Mouse (Mus musculus) heart, embryonic 12.5 days (tissue): ENCODE measurements at regions not wholly inside any gene's neighbourhood (a gene's known extent, or its start where the extent isn't known, plus 50 kb on each side); places are given as distances from the start of the nearest gene placed in this dataset.

ENCODE experiments used
- ATAC-seq: fragments of 200-750 bp; cut with Nextera tagmentation; 2 replicates; pipeline ENCODE4 v1.8.0; 2017; ENCODE audit warnings: moderate TSS enrichment, moderate library complexity; ENCODE audit not compliant: insufficient number of reproducible peaks, low FRiP score
- H3K27ac ChIP-seq: fragments of 300-500 bp; sonication (generic); 2 replicates; pipeline ENCODE4 v1.5.1; 2016; ENCODE audit warnings: mild to moderate bottlenecking, moderate library complexity; ENCODE audit not compliant: poor library complexity, severe bottlenecking
- H3K27me3 ChIP-seq: fragments of 300-500 bp; sonication (generic); replicated peaks from 2 replicates; pipeline ENCODE4 v1.6.1; 2016; ENCODE audit warnings: mild to moderate bottlenecking, moderate library complexity
- H3K36me3 ChIP-seq: fragments of 300-500 bp; sonication (generic); 2 replicates; pipeline ENCODE4 v1.6.1; 2016; ENCODE audit warnings: mild to moderate bottlenecking, moderate library complexity
- H3K4me1 ChIP-seq: fragments of 300-500 bp; sonication (generic); replicated peaks from 2 replicates; pipeline ENCODE4 v1.6.1; 2016; ENCODE audit warnings: mild to moderate bottlenecking
- H3K4me2 ChIP-seq: fragments of 300-500 bp; sonication (generic); 2 replicates; pipeline ENCODE4 v1.6.1; 2016; ENCODE audit warnings: mild to moderate bottlenecking, moderate library complexity
- H3K4me3 ChIP-seq: fragments of 300-500 bp; sonication (generic); 2 replicates; pipeline ENCODE4 v1.5.1; 2016; ENCODE audit warnings: mild to moderate bottlenecking
- H3K9ac ChIP-seq: fragments of 300-500 bp; sonication (generic); 2 replicates; pipeline ENCODE4 v1.6.1; 2016; ENCODE audit warnings: mild to moderate bottlenecking, moderate library complexity
- H3K9me3 ChIP-seq: fragments of 300-500 bp; sonication (generic); replicated peaks from 2 replicates; pipeline ENCODE4 v1.6.1; 2016; ENCODE audit warnings: mild to moderate bottlenecking, moderate library complexity
- WGBS: fragments of 180-500 bp; shearing (Covaris S2); methylation state at CpG from one replicate; pipeline ENCODE4 v1.1.7; 2016; 5-methylcytosine and 5-hydroxymethylcytosine counted together

DNA sequence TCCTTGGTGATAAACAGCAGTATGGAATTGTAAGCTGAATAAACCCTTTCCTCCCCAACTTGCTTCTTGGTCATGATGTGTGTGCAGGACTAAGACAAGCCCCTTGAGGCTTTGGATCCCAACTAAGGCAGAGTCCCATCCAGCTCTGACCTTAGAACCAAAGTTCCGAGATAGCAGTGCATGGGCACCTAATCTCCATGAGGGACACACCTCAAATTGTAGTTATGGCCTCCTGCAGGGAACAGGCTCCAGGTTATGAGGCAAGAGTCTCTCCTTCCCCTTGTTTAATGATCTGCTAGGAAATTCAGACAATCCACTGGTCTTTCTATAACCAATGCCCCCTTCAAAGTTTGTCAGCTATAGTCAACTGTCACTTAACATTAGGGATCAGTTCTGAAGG, 96.9 kb downstream of the Zfp36l1 start:
- H3K27me3 ChIP-seq = no peaks in the 10 kb centered on the region
- H3K4me1 ChIP-seq = peaks cover 51% of the 10 kb centered on the region
- ATAC-seq = no peak
- H3K36me3 ChIP-seq = no peaks in the 10 kb centered on the region
- no peak overlapping the region for H3K9ac ChIP-seq
- no peaks in the 10 kb centered on the region for H3K9me3 ChIP-seq
- no peak overlapping the region for H3K4me3 ChIP-seq
- H3K4me2 ChIP-seq = no peak overlapping the region
- 68% methylated on average over 1 of the region's 1 CpGs for WGBS
- H3K27ac ChIP-seq = no peak overlapping the region

DNA sequence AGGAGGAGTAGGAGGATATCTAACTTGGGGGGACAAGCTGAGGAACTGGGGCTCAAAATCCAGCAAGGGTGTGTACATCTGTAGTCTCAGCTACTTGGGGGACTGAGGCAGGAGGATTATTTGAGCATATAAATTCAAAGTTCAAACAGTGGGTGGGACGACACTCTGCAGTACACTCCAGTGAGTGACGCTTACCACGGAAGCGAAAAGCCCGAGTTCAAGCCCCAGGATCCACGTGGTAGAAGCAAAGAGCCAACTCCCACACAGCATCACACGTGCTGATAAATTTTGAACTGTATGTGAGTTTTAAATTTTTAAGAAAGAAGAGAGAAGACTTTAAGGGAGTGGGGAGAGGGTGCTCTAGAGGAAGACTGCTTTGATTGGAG, 98.2 kb downstream of the Zfp36l1 start:
- no peak overlapping the region for H3K9ac ChIP-seq
- no peak overlapping the region for H3K4me3 ChIP-seq
- H3K36me3 ChIP-seq = no peaks in the 10 kb centered on the region
- WGBS = 69% methylated on average over 7 of the region's 7 CpGs
- H3K4me1 ChIP-seq = peaks cover 49% of the 10 kb centered on the region
- 0 out of 2 replicates have a peak overlapping the region, but pooled peaks have one; percentile 4 for H3K4me2 ChIP-seq
- no peak for ATAC-seq
- no peaks in the 10 kb centered on the region for H3K9me3 ChIP-seq
- no peak overlapping the region for H3K27ac ChIP-seq
- no peaks in the 10 kb centered on the region for H3K27me3 ChIP-seq

DNA sequence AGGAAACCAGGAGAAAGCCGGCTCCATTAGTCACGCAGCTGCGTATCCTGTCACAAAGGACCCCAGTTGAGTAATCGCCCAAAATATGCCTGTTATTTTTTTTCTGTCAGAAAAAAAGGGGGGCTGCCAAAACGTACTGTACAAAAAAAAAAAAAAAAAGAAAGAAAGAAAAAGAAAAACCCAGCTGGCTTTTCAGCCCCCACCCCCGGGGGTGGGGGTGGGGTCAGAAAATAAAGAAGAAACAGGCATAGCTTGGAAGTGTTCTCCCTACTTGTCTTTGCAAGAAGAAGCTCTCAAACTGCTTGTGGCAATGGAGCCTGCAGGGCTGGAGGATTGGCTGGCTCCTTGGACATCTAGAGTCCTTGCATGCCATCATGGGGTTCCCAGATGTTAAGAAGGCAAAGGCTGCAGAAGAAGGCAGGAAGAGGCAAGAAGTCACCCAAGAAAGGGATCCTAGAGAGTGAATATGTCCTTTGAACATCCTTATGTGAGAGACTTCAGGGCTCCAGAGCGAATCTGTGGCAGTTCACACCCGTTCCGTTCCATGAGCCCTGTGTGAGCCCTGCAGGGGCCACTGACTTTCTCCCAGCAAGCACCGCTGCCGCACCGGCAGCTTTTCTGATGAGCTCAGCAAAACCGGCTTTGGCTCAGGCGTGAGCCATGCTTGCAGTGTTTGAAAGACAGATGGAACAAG, 98.8 kb downstream of the Zfp36l1 start:
- no peaks in the 10 kb centered on the region for H3K27me3 ChIP-seq
- no peak overlapping the region for H3K4me3 ChIP-seq
- 33% methylated on average over 14 of the region's 14 CpGs for WGBS
- H3K4me2 ChIP-seq = 0 out of 2 replicates have a peak overlapping the region, but pooled peaks have one; percentile 4
- H3K4me1 ChIP-seq = peaks cover 49% of the 10 kb centered on the region
- no peaks in the 10 kb centered on the region for H3K9me3 ChIP-seq
- H3K36me3 ChIP-seq = no peaks in the 10 kb centered on the region
- H3K27ac ChIP-seq = no peak overlapping the region
- no peak for ATAC-seq
- no peak overlapping the region for H3K9ac ChIP-seq

DNA sequence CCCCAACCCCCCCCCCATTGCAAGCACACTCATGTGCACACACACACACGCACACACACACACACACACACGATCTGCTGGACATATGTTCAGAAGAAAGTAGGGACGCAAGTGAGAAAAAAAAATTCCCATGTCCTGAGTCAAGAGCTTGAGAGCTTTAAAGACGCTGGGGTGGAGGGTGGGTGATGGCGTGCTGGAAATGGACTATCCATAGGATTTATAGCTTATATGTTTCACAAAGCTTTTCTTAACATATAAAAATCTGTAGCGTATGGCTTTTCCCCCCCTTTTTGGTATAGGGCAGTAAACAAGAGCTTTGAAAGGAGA, 99.3 kb downstream of the Zfp36l1 start:
- Histone ChIP-seq H3K4me2 (no peak overlapping the region), H3K27me3 (no peaks in the 10 kb centered on the region), H3K27ac (no peak overlapping the region), H3K9ac (no peak overlapping the region), H3K36me3 (no peaks in the 10 kb centered on the region), H3K4me3 (no peak overlapping the region), H3K4me1 (peaks cover 46% of the 10 kb centered on the region), H3K9me3 (no peaks in the 10 kb centered on the region)
- 74% methylated on average over 6 of the region's 6 CpGs for WGBS
- no peak for ATAC-seq

DNA sequence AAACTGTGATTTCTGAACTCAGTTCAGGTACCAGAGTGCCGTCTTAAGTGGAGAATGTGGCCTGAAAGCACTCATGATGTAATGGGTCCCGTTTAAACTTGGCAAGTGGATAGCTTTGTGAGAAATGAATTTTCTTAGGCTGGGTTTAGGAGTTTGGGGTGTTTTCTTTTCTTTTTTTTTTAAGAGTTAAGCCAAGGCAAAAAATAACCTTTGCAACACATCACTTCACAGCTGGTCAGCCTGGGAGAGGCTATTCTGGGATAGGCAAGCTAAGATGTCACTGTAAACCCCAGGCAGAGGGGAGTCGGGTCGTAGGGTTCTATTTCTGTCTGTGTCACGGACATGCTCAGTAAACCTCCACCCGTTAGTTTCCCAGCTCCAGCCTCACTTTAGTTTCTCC, 100.9 kb downstream of the Zfp36l1 start:
- no peaks in the 10 kb centered on the region for H3K9me3 ChIP-seq
- H3K4me3 ChIP-seq = no peak overlapping the region
- peak overlapping the region; percentile 78 for H3K27ac ChIP-seq
- WGBS = 47% methylated on average over 6 of the region's 6 CpGs
- no peak for ATAC-seq
- H3K36me3 ChIP-seq = no peaks in the 10 kb centered on the region
- H3K4me1 ChIP-seq = peaks cover 37% of the 10 kb centered on the region
- H3K4me2 ChIP-seq = no peak overlapping the region
- H3K9ac ChIP-seq = no peak overlapping the region
- no peaks in the 10 kb centered on the region for H3K27me3 ChIP-seq

- no peak overlapping the region for H3K4me2 ChIP-seq
- H3K9me3 ChIP-seq = no peaks in the 10 kb centered on the region
- H3K4me3 ChIP-seq = no peak overlapping the region
- no peak overlapping the region for H3K9ac ChIP-seq
- no peaks in the 10 kb centered on the region for H3K27me3 ChIP-seq
- WGBS = 91% methylated on average over 1 of the region's 1 CpGs
- no peak overlapping the region for H3K27ac ChIP-seq
- no peaks in the 10 kb centered on the region for H3K36me3 ChIP-seq
- ATAC-seq = no peak
- H3K4me1 ChIP-seq = peaks cover 33% of the 10 kb centered on the region
Observed at GRCm38 (mm10) chr12:80010947-80011346, 101.9 kb downstream of the Zfp36l1 start.

DNA sequence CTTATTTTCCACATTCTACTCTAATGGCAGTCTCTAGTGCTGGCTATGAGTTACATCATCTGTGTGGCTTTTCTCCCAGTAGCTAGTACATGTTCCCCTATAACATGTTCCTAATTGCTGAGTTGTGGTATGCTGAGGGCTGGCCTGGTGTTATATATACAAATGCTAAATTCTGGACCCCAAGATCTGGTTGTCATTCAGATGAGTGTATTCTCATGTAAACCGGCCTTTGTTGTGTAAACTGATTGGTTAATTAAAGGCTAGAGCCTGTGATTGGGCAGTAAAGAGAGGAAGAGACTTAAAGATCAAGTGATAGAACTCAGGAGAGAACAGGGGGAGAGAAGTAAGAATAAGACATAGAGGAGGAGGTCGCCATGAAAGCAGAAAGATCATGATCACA, 102.6 kb downstream of the Zfp36l1 start:
- Histone ChIP-seq H3K9me3 (no peaks in the 10 kb centered on the region), H3K27ac (no peak overlapping the region), H3K4me2 (no peak overlapping the region), H3K4me3 (no peak overlapping the region), H3K4me1 (peaks cover 33% of the 10 kb centered on the region), H3K27me3 (no peaks in the 10 kb centered on the region), H3K9ac (no peak overlapping the region), H3K36me3 (no peaks in the 10 kb centered on the region)
- 59% methylated on average over 2 of the region's 2 CpGs for WGBS
- ATAC-seq = no peak

DNA sequence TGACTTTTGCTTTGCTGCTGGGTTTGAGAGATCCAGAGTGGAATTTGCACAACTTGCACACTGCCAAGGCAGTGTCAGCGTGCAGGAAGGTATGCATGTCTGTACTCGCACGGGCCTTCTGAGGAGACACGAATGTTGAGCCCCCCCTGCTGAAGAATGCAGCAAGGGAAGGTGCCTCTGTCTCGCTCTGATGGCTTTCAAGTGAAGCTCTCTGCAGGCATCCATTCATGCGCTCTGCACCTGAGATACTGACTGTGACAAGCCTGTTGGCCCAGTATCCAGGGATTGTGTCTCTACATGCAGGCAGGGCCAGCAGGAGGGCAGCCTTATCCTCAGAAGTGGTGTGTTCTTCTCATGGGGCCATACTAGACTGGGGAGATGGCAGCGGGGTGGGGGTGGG, 105.0 kb downstream of the Zfp36l1 start:
- H3K4me2 ChIP-seq = no peak overlapping the region
- WGBS = 37% methylated on average over 7 of the region's 7 CpGs
- H3K9me3 ChIP-seq = no peaks in the 10 kb centered on the region
- H3K9ac ChIP-seq = 0 out of 2 replicates have a peak overlapping the region, but pooled peaks have one; percentile 8
- H3K27me3 ChIP-seq = no peaks in the 10 kb centered on the region
- ATAC-seq = no peak
- H3K27ac ChIP-seq = no peak overlapping the region
- H3K36me3 ChIP-seq = no peaks in the 10 kb centered on the region
- H3K4me1 ChIP-seq = peaks cover 38% of the 10 kb centered on the region
- H3K4me3 ChIP-seq = no peak overlapping the region

GRCm38 (mm10) chr12:80005227-80005919, 107.4 kb downstream of the Zfp36l1 start:
- no peaks in the 10 kb centered on the region for H3K27me3 ChIP-seq
- peak overlapping the region; percentile 76 for H3K27ac ChIP-seq
- 86% methylated on average over 13 of the region's 13 CpGs for WGBS
- no peak overlapping the region for H3K4me3 ChIP-seq
- peaks cover 43% of the 10 kb centered on the region for H3K4me1 ChIP-seq
- H3K36me3 ChIP-seq = no peaks in the 10 kb centered on the region
- H3K4me2 ChIP-seq = no peak overlapping the region
- H3K9me3 ChIP-seq = no peaks in the 10 kb centered on the region
- no peak overlapping the region for H3K9ac ChIP-seq
- ATAC-seq = no peak

GRCm38 (mm10) chr12:80004575-80004974, 108.2 kb downstream of the Zfp36l1 start:
- Histone ChIP-seq H3K4me1 (peaks cover 43% of the 10 kb centered on the region), H3K36me3 (no peaks in the 10 kb centered on the region), H3K9ac (no peak overlapping the region), H3K4me3 (no peak overlapping the region), H3K4me2 (no peak overlapping the region), H3K27me3 (no peaks in the 10 kb centered on the region), H3K27ac (peak overlapping the region; percentile 76), H3K9me3 (no peaks in the 10 kb centered on the region)
- 0 out of 2 replicates have a peak, but pooled peaks have one; percentile 25 for ATAC-seq
- WGBS = 39% methylated on average over 6 of the region's 6 CpGs

GRCm38 (mm10) chr12:80003486-80003885, 109.3 kb downstream of the Zfp36l1 start:
- H3K9me3 ChIP-seq = no peaks in the 10 kb centered on the region
- peaks cover 54% of the 10 kb centered on the region for H3K4me1 ChIP-seq
- no peaks in the 10 kb centered on the region for H3K36me3 ChIP-seq
- H3K27ac ChIP-seq = no peak overlapping the region
- no peak overlapping the region for H3K4me3 ChIP-seq
- H3K4me2 ChIP-seq = no peak overlapping the region
- no peak overlapping the region for H3K9ac ChIP-seq
- no peak for ATAC-seq
- no peaks in the 10 kb centered on the region for H3K27me3 ChIP-seq
- 85% methylated on average over 12 of the region's 12 CpGs for WGBS
